Mouse (Mus musculus) forebrain, embryonic 10.5 days (tissue): ENCODE results near the gene Smr3a. TPM values are rescaled to one million over a fixed set of nuclear protein-coding genes. Genes with fewer than 3 reads are reported as not detected.

Experiments
- DNase-seq: peaks from one replicate; pipeline ENCODE4 v3.0.0-alpha.2; 2017; ENCODE audit warnings: low spot score; ENCODE audit errors: extremely low spot score
- H3K27ac ChIP-seq: fragments of 300-500 bp; sonication (generic); 2 replicates; pipeline ENCODE4 v1.5.1; 2016; ENCODE audit warnings: mild to moderate bottlenecking
- H3K27me3 ChIP-seq: fragments of 300-500 bp; sonication (generic); 2 replicates; pipeline ENCODE4 v1.6.1; 2016; ENCODE audit warnings: mild to moderate bottlenecking; ENCODE audit not compliant: poor library complexity, severe bottlenecking
- H3K36me3 ChIP-seq: fragments of 300-500 bp; sonication (generic); replicated peaks from 2 replicates; pipeline ENCODE4 v1.6.1; 2016; ENCODE audit warnings: mild to moderate bottlenecking, moderate library complexity
- H3K4me1 ChIP-seq: fragments of 300-500 bp; sonication (generic); 2 replicates; pipeline ENCODE4 v1.6.1; 2016
- H3K4me3 ChIP-seq: fragments of 300-500 bp; sonication (generic); 2 replicates; pipeline ENCODE4 v1.5.1; 2016; ENCODE audit warnings: mild to moderate bottlenecking, moderate library complexity
- H3K9me3 ChIP-seq: fragments of 300-500 bp; sonication (generic); 2 replicates; pipeline ENCODE4 v1.6.1; 2016; ENCODE audit warnings: mild to moderate bottlenecking, moderate library complexity
- WGBS: fragments of 180-500 bp; shearing (Covaris S2); methylation state at CpG from one replicate; pipeline ENCODE4 v1.1.7; 2016; 5-methylcytosine and 5-hydroxymethylcytosine counted together
- polyA plus RNA-seq: library from polyadenylated mRNA; unstranded; fragments of >200 nt; fragmentation: Nextera tagmentation; extraction: Ambion mirVana; gene quantifications from 2 replicates; pipeline ENCODE4 v1.2.1, GENCODE M21; 2016

Smr3a gene
- polyA plus RNA-seq = not detected in 2 replicates

DNA sequence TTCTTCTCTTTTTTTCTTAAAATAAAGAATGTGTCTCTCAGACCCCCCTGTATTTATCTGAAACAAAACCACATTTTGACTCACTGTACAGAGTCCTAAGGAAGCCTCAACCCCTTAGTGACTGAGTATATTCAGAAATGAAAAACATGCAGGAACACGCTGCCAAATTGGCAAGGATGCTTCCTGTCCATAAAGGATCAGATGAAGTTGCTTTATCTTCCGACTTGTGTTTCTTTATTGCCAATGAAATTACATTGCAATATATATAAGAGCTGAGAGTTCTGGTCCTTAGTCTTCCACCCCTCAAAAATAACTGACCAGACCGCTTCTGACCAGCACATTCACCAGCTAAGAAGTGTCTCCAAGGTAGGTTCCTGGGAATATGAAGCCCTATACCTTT lies at the start of gene Smr3a:
Smr3a (plus strand) TSS at position 301 of the 400 bp plus-strand sequence.
- Histone ChIP-seq H3K4me3 (no peak within 1 kb of the TSS), H3K4me1 (no peaks in the 10 kb centered on the region), H3K36me3 (no peaks in the 10 kb centered on the region), H3K27ac (no peak within 1 kb of the TSS), H3K27me3 (no peaks in the 10 kb centered on the region), H3K9me3 (no peaks in the 10 kb centered on the region)
- no peak for DNase-seq
- WGBS = 96% methylated on average over 3 of the region's 3 CpGs

DNA sequence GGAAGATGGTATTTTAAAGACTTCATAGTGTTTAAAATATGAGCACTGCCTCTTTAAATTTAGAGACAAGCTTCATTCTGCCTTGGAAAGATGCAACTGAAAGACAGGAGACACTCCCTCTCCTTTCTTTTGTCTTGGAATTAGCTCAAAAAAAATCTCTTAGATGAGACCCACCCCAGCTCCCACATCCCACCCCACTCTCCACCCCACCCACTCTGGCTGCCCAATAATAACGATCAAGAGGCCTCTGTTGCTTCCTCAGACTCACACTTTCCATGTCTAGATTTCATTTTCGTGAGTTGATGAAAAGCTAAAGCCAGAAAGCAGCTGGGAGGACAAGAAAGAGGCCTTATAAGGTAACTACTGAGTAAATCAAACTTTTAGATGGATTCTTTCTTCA lies 33.1 kb upstream of the Smr3a start, which contains the start of the genes 2310003L06Rik and Gm28434:
2310003L06Rik (plus strand) TSS at position 259 of the 400 bp plus-strand sequence.
Gm28434 (plus strand) TSS at position 317 of the 400 bp plus-strand sequence.
- WGBS = 65% methylated on average over 2 of the region's 2 CpGs

DNA sequence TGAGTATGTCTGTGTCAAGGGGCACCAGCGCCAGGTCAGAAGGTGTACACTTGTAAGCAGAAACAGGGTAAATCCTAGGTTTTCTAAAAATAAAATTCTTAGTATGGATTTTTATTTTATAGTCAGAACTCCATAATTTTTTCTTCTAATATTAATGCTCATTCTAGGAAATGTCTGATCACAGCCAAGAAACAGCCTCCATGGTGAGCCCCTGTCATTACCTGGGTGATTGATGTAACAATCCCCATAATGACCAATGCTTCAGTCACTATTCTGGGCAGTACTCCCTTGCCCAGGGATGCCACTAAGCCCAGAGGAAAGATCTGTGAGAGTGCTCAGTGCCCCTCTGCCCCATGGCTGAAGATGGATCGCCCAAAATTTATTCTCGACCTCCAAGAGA lies 23.2 kb upstream of the Smr3a start, which contains the start of gene Cabs1:
Cabs1 (plus strand) TSS at position 301 of the 400 bp plus-strand sequence.
- Histone ChIP-seq H3K4me3 (no peak within 1 kb of the TSS), H3K4me1 (no peaks in the 10 kb centered on the region), H3K27me3 (no peaks in the 10 kb centered on the region), H3K36me3 (no peaks in the 10 kb centered on the region), H3K9me3 (no peaks in the 10 kb centered on the region), H3K27ac (no peak within 1 kb of the TSS)
- DNase-seq = no peak
- 92% methylated on average over 3 of the region's 3 CpGs for WGBS

More for the DNA sequence above, 33.1 kb upstream of the Smr3a start, which contains the start of the genes 2310003L06Rik and Gm28434:
- H3K4me3 ChIP-seq = no peak within 1 kb of the TSS
- no peaks in the 10 kb centered on the region for H3K4me1 ChIP-seq
- no peak within 1 kb of the TSS for H3K27ac ChIP-seq
- no peaks in the 10 kb centered on the region for H3K36me3 ChIP-seq
- H3K9me3 ChIP-seq = no peaks in the 10 kb centered on the region
- DNase-seq = no peak
- no peaks in the 10 kb centered on the region for H3K27me3 ChIP-seq

DNA sequence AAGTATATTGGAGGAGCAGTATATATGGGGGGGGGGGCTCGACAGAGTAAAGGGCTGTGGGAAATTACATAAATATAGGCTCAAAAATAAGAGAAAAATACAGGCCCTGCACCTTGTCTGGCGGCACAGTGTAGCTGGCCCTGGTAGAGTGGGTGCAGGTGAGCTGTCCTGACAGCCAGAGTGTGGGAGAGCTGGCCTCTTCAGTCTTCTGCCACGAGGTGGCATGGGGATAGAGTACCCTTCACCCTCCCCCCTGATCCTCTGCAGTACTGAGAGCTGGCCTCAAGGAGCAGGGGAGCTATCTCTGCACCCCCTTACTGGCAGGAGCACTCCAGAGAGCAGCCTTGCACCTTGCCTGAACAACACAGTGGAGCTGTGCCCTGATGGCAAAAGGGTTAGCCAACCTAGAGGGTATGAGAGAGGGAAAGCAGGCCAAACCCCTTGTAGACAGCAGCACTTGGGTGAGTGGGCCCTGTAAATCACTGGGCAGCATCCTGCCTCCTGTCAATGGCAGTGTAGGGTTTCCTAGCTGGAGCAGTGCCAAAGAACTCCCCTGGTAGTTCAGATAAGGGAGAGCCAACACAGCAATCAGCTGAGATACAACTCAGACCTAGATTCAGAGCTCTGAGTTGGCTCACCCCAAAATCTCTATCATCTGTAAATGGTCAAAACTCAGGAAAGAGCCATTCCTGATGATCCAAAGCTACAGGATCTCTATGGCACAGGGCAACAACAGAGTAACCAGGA lies 19.7 kb upstream of the Smr3a start:
- no peak overlapping the region for H3K4me3 ChIP-seq
- no peaks in the 10 kb centered on the region for H3K36me3 ChIP-seq
- H3K27me3 ChIP-seq = no peaks in the 10 kb centered on the region
- WGBS = 70% methylated on average over 3 of the region's 3 CpGs
- no peaks in the 10 kb centered on the region for H3K9me3 ChIP-seq
- no peaks in the 10 kb centered on the region for H3K4me1 ChIP-seq
- no peak for DNase-seq
- H3K27ac ChIP-seq = no peak overlapping the region

GRCm38 (mm10) chr5:88005241-88005640 lies 2.9 kb downstream of the Smr3a start:
- Histone ChIP-seq H3K9me3 (no peaks in the 10 kb centered on the region), H3K27me3 (no peaks in the 10 kb centered on the region), H3K4me3 (no peak overlapping the region), H3K4me1 (no peaks in the 10 kb centered on the region), H3K27ac (no peak overlapping the region), H3K36me3 (no peaks in the 10 kb centered on the region)
- no peak for DNase-seq

Other genes starting within 250 kb of the Smr3a start
- gene Csn1s2a, start 228.0 kb upstream of the Smr3a start, polyA plus RNA-seq = not detected in 2 replicates
- gene Csn1s2b, start 194.5 kb upstream of the Smr3a start, polyA plus RNA-seq = not detected in 2 replicates
- not detected in 2 replicates for gene Prr27, start 176.9 kb upstream of the Smr3a start, polyA plus RNA-seq
- gene Odam, start 117.5 kb upstream of the Smr3a start, polyA plus RNA-seq = not detected in 2 replicates
- gene Csn3, start 77.0 kb upstream of the Smr3a start, polyA plus RNA-seq = 0.37 and 0.52 TPM in 2 replicates
- not detected in 2 replicates for gene 2310003L06Rik, start 33.1 kb upstream of the Smr3a start, polyA plus RNA-seq
- not detected in 2 replicates for gene Gm28434, start 33.0 kb upstream of the Smr3a start, polyA plus RNA-seq
- gene Cabs1, start 23.1 kb upstream of the Smr3a start, polyA plus RNA-seq = not detected in 2 replicates
- not detected in 2 replicates for gene Smr2, start 84.0 kb downstream of the Smr3a start, polyA plus RNA-seq
- gene Gm11116, start 109.0 kb downstream of the Smr3a start, polyA plus RNA-seq = not detected in 2 replicates
- not detected in 2 replicates for gene Gm11115, start 151.6 kb downstream of the Smr3a start, polyA plus RNA-seq